Mouse (Mus musculus) neural tube, embryonic 15.5 days (tissue): Measurements from ENCODE around the gene Filip1. TPM values are rescaled to one million over a fixed set of nuclear protein-coding genes. Genes with fewer than 3 reads are reported as not detected.
A peak's percentile ranks its signal among the peaks of the same experiment; 100 is the strongest.

Experiments
- ATAC-seq: fragments of 200-750 bp; cut with Nextera tagmentation; 2 replicates; pipeline ENCODE4 v1.8.0; 2017; ENCODE audit warnings: mild to moderate bottlenecking, moderate TSS enrichment, moderate library complexity; ENCODE audit not compliant: low FRiP score
- H3K27ac ChIP-seq: fragments of 300-500 bp; sonication (generic); replicated peaks from 2 replicates; pipeline ENCODE4 v1.5.1; 2015; ENCODE audit warnings: mild to moderate bottlenecking, inconsistent platforms
- H3K27me3 ChIP-seq: fragments of 300-500 bp; sonication (generic); replicated peaks from 2 replicates; pipeline ENCODE4 v1.6.1; 2015; ENCODE audit warnings: inconsistent platforms
- H3K36me3 ChIP-seq: fragments of 300-500 bp; sonication (generic); 2 replicates; pipeline ENCODE4 v1.6.1; 2015; ENCODE audit warnings: inconsistent platforms
- H3K4me1 ChIP-seq: fragments of 300-500 bp; sonication (generic); 2 replicates; pipeline ENCODE4 v1.6.1; 2015; ENCODE audit warnings: inconsistent platforms
- H3K4me2 ChIP-seq: fragments of 300-500 bp; sonication (generic); 2 replicates; pipeline ENCODE4 v1.6.1; 2015; ENCODE audit warnings: inconsistent platforms, mild to moderate bottlenecking, moderate library complexity
- H3K4me3 ChIP-seq: fragments of 300-500 bp; sonication (generic); replicated peaks from 2 replicates; pipeline ENCODE4 v1.5.1; 2015; ENCODE audit warnings: mild to moderate bottlenecking, inconsistent platforms
- H3K9ac ChIP-seq: fragments of 300-500 bp; sonication (generic); replicated peaks from 2 replicates; pipeline ENCODE4 v1.6.1; 2015; ENCODE audit warnings: mild to moderate bottlenecking, inconsistent platforms
- H3K9me3 ChIP-seq: fragments of 300-500 bp; sonication (generic); replicated peaks from 2 replicates; pipeline ENCODE4 v1.6.1; 2016; ENCODE audit warnings: inconsistent platforms
- WGBS: fragments of 180-500 bp; shearing (Covaris S2); methylation state at CpG from one replicate; pipeline ENCODE4 v1.1.7; 2015; ENCODE audit warnings: mixed read lengths; 5-methylcytosine and 5-hydroxymethylcytosine counted together
- polyA plus RNA-seq: library from polyadenylated mRNA; unstranded; fragments of >200 nt; fragmentation: Nextera tagmentation; extraction: Ambion mirVana; gene quantifications from 2 replicates; pipeline ENCODE4 v1.2.1, GENCODE M21; 2015

Filip1 gene
- polyA plus RNA-seq, 1 experiment from 2014 or later = 3.0 TPM

DNA sequence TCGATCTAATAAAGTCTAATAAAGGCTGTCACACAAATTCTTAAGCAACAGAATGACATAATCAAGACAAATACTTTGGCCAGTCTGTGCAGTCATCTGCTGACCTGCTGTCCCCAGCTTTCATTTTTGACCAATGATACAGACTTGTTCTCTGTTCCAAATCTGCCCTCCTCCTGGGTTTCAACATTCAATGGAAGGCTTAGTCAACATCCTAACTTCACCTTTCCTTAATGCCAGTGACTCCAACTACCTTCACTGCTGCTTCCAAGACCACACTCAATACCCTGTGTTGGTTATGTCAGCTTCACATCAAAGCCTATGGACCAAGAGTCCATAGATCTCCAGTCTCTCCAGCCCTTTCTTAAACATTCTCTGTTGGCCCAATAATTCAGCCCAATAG is 120.5 kb downstream of the Filip1 start:
- Histone ChIP-seq H3K9me3 (no peaks in the 10 kb centered on the region), H3K4me3 (no peak overlapping the region), H3K9ac (no peak overlapping the region), H3K4me1 (peaks cover 9% of the 10 kb centered on the region), H3K4me2 (no peak overlapping the region), H3K27me3 (no peaks in the 10 kb centered on the region), H3K27ac (no peak overlapping the region), H3K36me3 (no peaks in the 10 kb centered on the region)
- ATAC-seq = no peak
- WGBS = 94% methylated on average over 1 of the region's 1 CpGs

DNA sequence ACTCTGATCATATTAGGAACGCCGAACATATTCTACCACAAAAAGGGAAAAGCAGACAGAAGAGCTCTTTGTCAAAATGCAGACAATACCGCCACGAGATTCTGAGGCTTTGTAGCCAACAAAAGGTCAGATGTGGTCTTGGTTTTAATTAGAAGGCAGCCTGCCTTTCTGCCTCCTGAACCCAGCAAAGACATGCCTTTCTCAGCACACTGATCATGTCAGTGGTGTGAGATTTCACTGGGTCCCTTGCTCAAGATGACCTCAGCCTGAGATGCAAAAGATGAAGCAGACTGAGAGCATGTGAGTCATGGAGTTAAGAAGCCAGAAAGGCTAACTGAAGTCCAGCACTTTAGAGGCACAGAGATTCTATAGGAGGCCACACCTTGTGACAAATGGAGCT is 122.2 kb downstream of the Filip1 start:
- Histone ChIP-seq H3K27ac (no peak overlapping the region; the same call in 1 of the 2 replicates), H3K9me3 (no peaks in the 10 kb centered on the region), H3K4me2 (no peak overlapping the region), H3K4me1 (peaks cover 9% of the 10 kb centered on the region), H3K9ac (no peak overlapping the region), H3K36me3 (no peaks in the 10 kb centered on the region), H3K27me3 (no peaks in the 10 kb centered on the region), H3K4me3 (no peak overlapping the region)
- peak; percentile 56; the same call in 1 of the 2 replicates for ATAC-seq
- WGBS = 7% methylated on average over 4 of the region's 4 CpGs

- Histone ChIP-seq H3K27ac (no peak overlapping the region), H3K4me3 (no peak overlapping the region), H3K4me2 (no peak overlapping the region), H3K9me3 (no peaks in the 10 kb centered on the region), H3K4me1 (peaks cover 9% of the 10 kb centered on the region), H3K27me3 (no peaks in the 10 kb centered on the region), H3K9ac (no peak overlapping the region), H3K36me3 (no peaks in the 10 kb centered on the region)
- WGBS = 87% methylated on average over 6 of the region's 6 CpGs
- ATAC-seq = no peak
These were observed 123.5 kb downstream of the Filip1 start for GRCm38 (mm10) chr9:79889132-79889531.

DNA sequence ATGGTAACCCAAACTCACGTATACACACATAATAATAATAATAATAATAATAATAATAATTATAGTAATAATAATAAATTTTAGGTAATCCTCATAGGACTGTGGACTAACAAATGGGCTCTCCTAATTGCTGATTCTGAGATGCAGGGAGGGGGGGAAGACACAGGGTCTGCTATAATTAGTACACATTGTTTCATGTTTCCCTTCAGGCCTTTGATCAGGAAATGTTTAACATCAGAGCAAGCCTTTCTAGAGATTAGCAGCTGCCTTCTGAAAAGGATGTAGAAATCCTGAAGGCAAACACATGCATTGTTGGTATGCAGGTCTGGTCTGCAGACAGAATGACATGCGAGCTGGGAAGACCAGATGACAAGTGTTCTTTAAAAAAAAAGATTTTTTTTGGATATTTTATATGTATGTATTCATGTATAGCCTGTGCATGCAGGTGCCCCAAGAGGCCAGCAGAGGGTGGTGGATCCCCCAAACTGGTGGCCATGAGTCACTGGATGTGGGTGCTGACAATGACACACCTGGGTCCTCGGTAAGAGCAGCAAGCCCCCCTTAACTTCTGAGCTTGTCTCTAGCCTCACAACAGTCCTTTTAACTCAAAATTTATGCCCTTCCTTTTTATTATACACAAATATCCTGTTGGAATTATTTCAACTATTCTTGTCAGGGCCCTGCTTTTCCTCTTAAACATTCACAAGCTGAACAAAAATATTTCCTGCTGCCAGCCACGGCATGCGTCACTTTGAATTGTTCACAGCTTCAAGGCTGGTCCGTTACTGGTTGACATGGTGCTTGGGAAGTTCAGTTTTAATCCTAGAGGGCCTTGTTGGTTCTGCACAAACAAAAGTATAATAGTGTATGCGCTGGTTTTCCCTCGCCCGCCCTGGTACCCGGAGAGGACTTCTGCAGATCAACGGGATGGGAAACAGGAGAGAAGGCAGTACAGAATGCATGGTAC is 127.1 kb downstream of the Filip1 start:
- no peak overlapping the region for H3K4me2 ChIP-seq
- no peak overlapping the region for H3K27ac ChIP-seq
- H3K9ac ChIP-seq = no peak overlapping the region
- no peaks in the 10 kb centered on the region for H3K27me3 ChIP-seq
- H3K9me3 ChIP-seq = no peaks in the 10 kb centered on the region
- no peaks in the 10 kb centered on the region for H3K36me3 ChIP-seq
- H3K4me3 ChIP-seq = no peak overlapping the region
- ATAC-seq = no peak; the same call in 1 of the 2 replicates
- peaks cover 4% of the 10 kb centered on the region for H3K4me1 ChIP-seq
- 69% methylated on average over 11 of the region's 11 CpGs for WGBS

GRCm38 (mm10) chr9:79883139-79883538 is 129.5 kb downstream of the Filip1 start:
- no peak for ATAC-seq
- Histone ChIP-seq H3K36me3 (no peaks in the 10 kb centered on the region), H3K4me2 (no peak overlapping the region), H3K4me3 (no peak overlapping the region), H3K9ac (no peak overlapping the region), H3K9me3 (no peaks in the 10 kb centered on the region), H3K27ac (no peak overlapping the region), H3K27me3 (no peaks in the 10 kb centered on the region), H3K4me1 (no peaks in the 10 kb centered on the region)
- WGBS = 89% methylated on average over 2 of the region's 2 CpGs

DNA sequence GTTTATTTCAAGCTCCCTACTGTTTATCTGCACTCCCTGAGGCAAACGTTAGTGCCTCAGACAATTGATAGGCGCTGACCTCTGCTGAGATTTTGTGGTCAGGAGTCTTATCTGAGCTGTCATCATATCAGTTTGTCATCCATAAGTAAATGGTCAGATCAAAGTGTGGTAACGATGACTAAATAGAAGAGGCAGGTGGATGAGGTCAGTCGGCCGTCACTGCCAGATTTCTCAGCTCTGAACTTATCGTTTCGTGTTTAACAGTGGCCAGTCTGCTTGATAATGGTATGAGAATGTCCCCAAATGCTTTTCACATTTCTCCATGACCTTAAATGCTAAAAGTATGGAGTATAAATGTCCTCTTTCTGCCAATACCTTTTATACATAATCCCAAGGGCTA is 132.6 kb downstream of the Filip1 start:
- Histone ChIP-seq H3K4me3 (no peak overlapping the region), H3K27ac (no peak overlapping the region), H3K9ac (no peak overlapping the region), H3K9me3 (no peaks in the 10 kb centered on the region), H3K36me3 (no peaks in the 10 kb centered on the region), H3K27me3 (no peaks in the 10 kb centered on the region), H3K4me2 (no peak overlapping the region), H3K4me1 (peaks cover 19% of the 10 kb centered on the region)
- WGBS = 89% methylated on average over 7 of the region's 7 CpGs
- no peak for ATAC-seq

DNA sequence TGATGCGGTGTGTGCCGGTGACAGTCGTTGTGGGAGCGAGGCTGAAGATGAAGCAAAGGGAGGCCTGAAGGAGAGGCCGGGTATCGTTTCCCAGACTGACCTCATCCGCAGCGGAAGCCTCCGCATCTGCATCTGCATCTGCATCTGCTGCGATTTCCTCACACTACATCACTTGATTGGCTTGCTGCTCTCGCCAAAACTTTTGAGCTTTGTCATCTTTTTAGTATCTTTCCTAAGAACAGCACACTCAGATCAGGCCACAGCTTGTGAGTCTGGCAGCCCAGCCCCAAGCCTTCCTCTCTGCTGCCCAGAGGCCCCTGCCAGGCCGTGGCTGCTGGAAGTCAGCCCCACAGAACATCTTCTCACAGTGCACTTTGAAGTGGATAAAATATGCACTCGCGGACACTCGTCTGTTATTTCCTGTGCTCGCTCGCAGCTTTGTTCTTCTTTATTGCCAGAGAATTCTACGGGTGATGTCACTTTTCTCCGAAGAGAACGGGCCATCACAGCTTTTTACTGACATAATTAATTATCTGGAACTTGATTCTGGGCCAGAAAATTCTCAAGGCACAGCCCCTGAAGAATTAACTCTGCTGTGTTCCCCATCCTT is 137.0 kb downstream of the Filip1 start:
- H3K27ac ChIP-seq = peak overlapping the region; percentile 54
- no peaks in the 10 kb centered on the region for H3K27me3 ChIP-seq
- H3K4me2 ChIP-seq = peak overlapping the region; percentile 50
- ATAC-seq = peak; percentile 71; the same call in 1 of the 2 replicates
- H3K4me3 ChIP-seq = peak overlapping the region; percentile 16; the same call in 1 of the 2 replicates
- no peaks in the 10 kb centered on the region for H3K9me3 ChIP-seq
- no peaks in the 10 kb centered on the region for H3K36me3 ChIP-seq
- H3K4me1 ChIP-seq = peaks cover 19% of the 10 kb centered on the region
- 24% methylated on average over 20 of the region's 20 CpGs for WGBS
- H3K9ac ChIP-seq = no peak overlapping the region

DNA sequence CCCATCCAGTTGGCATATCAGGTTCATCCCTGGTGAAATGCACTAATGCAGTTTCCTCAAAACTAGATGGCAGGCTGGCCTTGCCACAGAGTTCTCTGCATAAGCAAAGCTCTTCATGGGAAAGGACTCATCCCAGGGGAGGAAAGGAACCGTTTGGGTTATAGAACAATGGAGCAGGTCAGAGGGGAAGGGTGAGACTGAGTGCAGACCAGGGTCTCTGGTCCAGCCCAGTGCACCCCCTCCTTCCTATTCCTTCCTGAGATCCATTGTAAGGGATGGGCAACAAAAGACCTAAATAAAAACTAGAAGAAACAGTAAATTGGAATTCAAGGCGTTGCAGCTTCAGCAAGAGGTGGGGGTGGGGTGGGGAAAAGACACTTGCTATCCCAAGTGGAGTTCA is 140.1 kb downstream of the Filip1 start:
- Histone ChIP-seq H3K4me1 (peaks cover 19% of the 10 kb centered on the region), H3K4me2 (no peak overlapping the region), H3K9ac (no peak overlapping the region), H3K27ac (no peak overlapping the region), H3K9me3 (no peaks in the 10 kb centered on the region), H3K27me3 (no peaks in the 10 kb centered on the region), H3K4me3 (no peak overlapping the region), H3K36me3 (no peaks in the 10 kb centered on the region)
- WGBS = 7% methylated on average over 2 of the region's 2 CpGs
- ATAC-seq = no peak

DNA sequence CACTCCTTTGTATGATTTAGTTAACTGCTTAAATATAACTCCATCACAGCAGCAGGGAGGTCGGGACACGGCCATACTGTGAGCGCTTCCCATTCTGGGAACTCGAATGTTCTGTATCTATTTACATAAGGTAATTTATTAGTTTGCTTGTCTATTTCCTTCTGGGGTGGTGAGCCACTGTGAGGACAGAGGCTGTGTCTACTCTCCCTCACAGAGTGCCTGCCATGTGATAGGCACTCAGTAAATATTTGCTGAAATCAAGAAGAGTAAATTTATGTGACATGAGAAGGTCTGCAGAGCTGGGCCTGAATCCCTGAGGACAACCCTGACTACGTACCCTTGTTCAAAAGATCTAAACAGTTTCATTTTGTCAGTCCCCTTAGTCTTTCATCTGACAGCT is 143.1 kb downstream of the Filip1 start:
- H3K9me3 ChIP-seq = no peaks in the 10 kb centered on the region
- no peaks in the 10 kb centered on the region for H3K4me1 ChIP-seq
- H3K36me3 ChIP-seq = no peaks in the 10 kb centered on the region
- 40% methylated on average over 5 of the region's 5 CpGs for WGBS
- no peak for ATAC-seq
- H3K4me3 ChIP-seq = no peak overlapping the region
- H3K27me3 ChIP-seq = no peaks in the 10 kb centered on the region
- H3K4me2 ChIP-seq = no peak overlapping the region
- H3K27ac ChIP-seq = no peak overlapping the region
- H3K9ac ChIP-seq = no peak overlapping the region

DNA sequence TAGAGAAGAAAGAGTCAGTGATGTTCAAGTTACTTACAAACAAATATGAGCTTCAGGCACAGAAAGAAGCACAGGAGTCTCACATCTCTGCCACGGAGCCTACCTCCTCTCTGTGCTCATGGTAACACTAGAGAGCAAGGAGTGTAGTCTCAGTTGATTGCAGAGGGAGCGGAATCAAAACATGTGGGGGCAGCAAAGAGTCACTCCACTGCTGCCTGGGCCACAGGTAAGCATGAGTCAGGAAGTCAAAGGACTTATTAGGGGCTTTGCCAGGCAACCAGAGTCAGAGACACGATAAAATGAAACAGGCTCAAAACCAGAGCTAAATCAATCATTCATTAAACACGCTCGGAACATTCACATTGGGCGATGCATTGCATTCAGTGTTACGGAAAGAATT is 146.7 kb downstream of the Filip1 start:
- H3K4me3 ChIP-seq = no peak overlapping the region
- WGBS = 65% methylated on average over 7 of the region's 7 CpGs
- H3K36me3 ChIP-seq = no peaks in the 10 kb centered on the region
- no peak overlapping the region for H3K4me2 ChIP-seq
- no peaks in the 10 kb centered on the region for H3K4me1 ChIP-seq
- no peak overlapping the region for H3K27ac ChIP-seq
- no peaks in the 10 kb centered on the region for H3K27me3 ChIP-seq
- H3K9ac ChIP-seq = no peak overlapping the region
- ATAC-seq = no peak
- H3K9me3 ChIP-seq = no peaks in the 10 kb centered on the region

- H3K4me3 ChIP-seq = no peak overlapping the region
- no peak overlapping the region for H3K27ac ChIP-seq
- H3K9ac ChIP-seq = no peak overlapping the region
- no peaks in the 10 kb centered on the region for H3K27me3 ChIP-seq
- no peaks in the 10 kb centered on the region for H3K9me3 ChIP-seq
- no peaks in the 10 kb centered on the region for H3K36me3 ChIP-seq
- H3K4me1 ChIP-seq = no peaks in the 10 kb centered on the region
- H3K4me2 ChIP-seq = no peak overlapping the region
- 86% methylated on average over 6 of the region's 6 CpGs for WGBS
- no peak for ATAC-seq
These were observed 150.1 kb downstream of the Filip1 start for GRCm38 (mm10) chr9:79862544-79862943.

DNA sequence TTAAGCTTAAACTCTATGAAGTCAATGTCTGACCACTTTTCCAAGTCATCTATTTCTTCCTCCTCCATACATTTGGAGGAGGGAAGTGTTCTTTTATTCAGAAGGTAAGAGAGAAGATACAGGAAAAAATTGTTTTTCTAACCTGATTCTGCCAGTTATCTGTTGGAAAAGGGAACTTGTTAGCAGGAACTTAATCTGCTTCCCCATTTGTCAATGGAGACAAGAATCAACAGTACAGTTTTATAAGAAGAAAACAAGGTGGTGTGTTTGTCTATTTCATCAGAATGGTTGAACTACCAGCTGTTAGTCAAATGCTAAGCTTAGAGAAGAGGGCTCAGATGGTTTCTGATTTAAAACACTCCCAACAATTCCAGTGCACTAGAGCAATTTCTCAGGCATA is 165.6 kb downstream of the Filip1 start:
- Histone ChIP-seq H3K36me3 (no peaks in the 10 kb centered on the region), H3K4me1 (no peaks in the 10 kb centered on the region), H3K9ac (no peak overlapping the region), H3K27ac (no peak overlapping the region), H3K4me2 (no peak overlapping the region), H3K9me3 (no peaks in the 10 kb centered on the region; the same call in 1 of the 2 replicates), H3K27me3 (no peaks in the 10 kb centered on the region), H3K4me3 (no peak overlapping the region)
- no peak for ATAC-seq
